Mouse (Mus musculus): ENCODE results near the gene Evx1. TPM values are rescaled to one million over a fixed set of nuclear protein-coding genes. Genes with fewer than 3 reads are reported as not detected.
"Not testable (repeated sequence)": the region's sequence is repeated elsewhere in the genome, so short reads cannot be mapped to it uniquely, and the experiment has no call there.

Evx1 gene
- total RNA-seq, 4 experiments from 2014 or later: not detected

GRCm38 (mm10) chr6:52320966-52321825, 7.9 kb downstream of the Evx1 start:
- DNase-seq (ENCODE audit: low spot score): no peak

- no peak for DNase-seq (ENCODE audit: low spot score)
Observed at GRCm38 (mm10) chr6:52321826-52322315, 8.6 kb downstream of the Evx1 start.

- DNase-seq (ENCODE audit: low spot score): no peak
Observed at GRCm38 (mm10) chr6:52322721-52323215, 9.5 kb downstream of the Evx1 start.

- no peak for DNase-seq (ENCODE audit: low spot score)
Observed at GRCm38 (mm10) chr6:52323292-52323691, 10.0 kb downstream of the Evx1 start.

GRCm38 (mm10) chr6:52324061-52324460, 10.8 kb downstream of the Evx1 start:
- DNase-seq (ENCODE audit: low spot score): no peak

- DNase-seq (ENCODE audit: low spot score): not testable (repeated sequence)
Observed at GRCm38 (mm10) chr6:52346816-52347215, 33.5 kb downstream of the Evx1 start.

GRCm38 (mm10) chr6:52366021-52366420, 52.7 kb downstream of the Evx1 start:
- no peak for DNase-seq (ENCODE audit: low spot score)

GRCm38 (mm10) chr6:52366533-52366932, 53.2 kb downstream of the Evx1 start:
- DNase-seq (ENCODE audit: low spot score): no peak

GRCm38 (mm10) chr6:52367067-52367466, 53.8 kb downstream of the Evx1 start:
- no peak for DNase-seq (ENCODE audit: low spot score)

Other genes starting within 250 kb of the Evx1 start
- under 1 TPM in 2 of 4 experiments, not detected in 2; 0.16 to 0.19 TPM for gene Hoxa1, start 155.2 kb upstream of the Evx1 start, total RNA-seq (2022)
- under 1 TPM in 3 of 4 experiments, not detected in 1; 0.20 to 0.34 (median 0.22) TPM for gene Hoxa2, start 148.7 kb upstream of the Evx1 start, total RNA-seq (2022)
- gene 5730596B20Rik, start 136.0 kb upstream of the Evx1 start, total RNA-seq (2022): under 1 TPM in 1 of 4 experiments, not detected in 3; 0.06 TPM
- under 1 TPM; 0.31 to 0.49 (median 0.38) TPM for gene Hoxa4, start 121.7 kb upstream of the Evx1 start, total RNA-seq (2022)
- gene Hoxa5, start 108.9 kb upstream of the Evx1 start, total RNA-seq (2022): under 1 TPM; 0.41 to 0.69 (median 0.57) TPM
- gene Hoxa6, start 104.8 kb upstream of the Evx1 start, total RNA-seq (2022): not detected
- gene Hoxa3, start 100.2 kb upstream of the Evx1 start, total RNA-seq (2022): under 1 TPM; 0.16 to 0.89 (median 0.31) TPM
- under 1 TPM in 1 of 4 experiments, not detected in 3; 0.54 TPM for gene Gm28308, start 100.2 kb upstream of the Evx1 start, total RNA-seq (2022)
- gene Hoxa7, start 91.6 kb upstream of the Evx1 start, total RNA-seq (2022): under 1 TPM in 3 of 4 experiments, not detected in 1; 0.19 to 0.55 (median 0.31) TPM
- not detected for gene Hoxa9, start 82.4 kb upstream of the Evx1 start, total RNA-seq (2022)
- gene Hoxa10, start 72.6 kb upstream of the Evx1 start, total RNA-seq (2022): not detected
- not detected for gene Hoxa11, start 67.7 kb upstream of the Evx1 start, total RNA-seq (2022)
- not detected for gene Hoxa13, start 52.6 kb upstream of the Evx1 start, total RNA-seq (2022)